Comparison of ENCODE assay signal across 15 mouse cellular contexts in the genomic region with DNA sequence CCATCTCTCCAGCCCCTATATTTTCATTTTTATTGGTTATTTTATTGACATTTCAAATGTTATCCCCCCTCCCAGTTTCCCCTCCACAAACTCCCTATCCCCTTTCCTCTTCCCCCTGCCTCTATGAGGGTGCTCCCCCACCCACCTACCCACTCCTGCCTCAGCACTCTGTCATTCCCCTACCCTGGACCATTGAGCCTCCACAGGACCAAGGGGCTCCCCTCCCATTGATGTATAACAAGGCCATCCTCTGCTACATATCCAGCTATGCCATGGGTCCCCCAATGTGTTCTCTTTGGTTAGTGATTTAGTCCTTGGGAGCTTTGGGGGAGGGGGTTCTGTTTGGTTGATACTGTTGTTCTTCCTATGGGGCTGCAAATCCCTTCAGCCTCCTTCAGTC. TPM values are rescaled to one million over a fixed set of nuclear protein-coding genes. Genes with fewer than 3 reads are reported as not detected.
"Had no signal": no experiment of that assay in that cellular context is flagged by ENCODE, and none has a peak within 500 bp of the region (broad histone marks: within the 10 kb centered on the region; RNA-seq: fewer than 3 reads in every experiment).

No protein-coding gene starts in this region.

- DNase-seq: liver, postnatal 0 days; lung, adult 2 months; lung, postnatal 14 days; lung, postnatal 36 days; retina, postnatal 1 day; right cerebral cortex, adult 18-20 months; right cerebral cortex, postnatal 25 days; right cerebral cortex, postnatal 4 days; spleen, adult 18-20 months; thymus, adult 18-20 months; thymus, postnatal 14 days; thymus, postnatal 36 days had no signal

RNA-seq across cellular contexts. Expression of gene Tubg2, which starts 1.1 kb away (rescaled TPM):
- total RNA-seq: megakaryocyte progenitor cell, adult 5-6 weeks; monocyte, adult 5-6 weeks had no signal

RNA-seq across cellular contexts. Expression of gene Cntnap1, which starts 15.7 kb away (rescaled TPM):
- total RNA-seq: neutrophil, adult 5-6 weeks had no signal

RNA-seq across cellular contexts. Expression of gene Ccr10, which starts 20.6 kb away (rescaled TPM):
- total RNA-seq: megakaryocyte progenitor cell, adult 5-6 weeks; neutrophil, adult 5-6 weeks had no signal
